Comparison of ENCODE assay signal across 29 mouse cellular contexts in the genomic region with DNA sequence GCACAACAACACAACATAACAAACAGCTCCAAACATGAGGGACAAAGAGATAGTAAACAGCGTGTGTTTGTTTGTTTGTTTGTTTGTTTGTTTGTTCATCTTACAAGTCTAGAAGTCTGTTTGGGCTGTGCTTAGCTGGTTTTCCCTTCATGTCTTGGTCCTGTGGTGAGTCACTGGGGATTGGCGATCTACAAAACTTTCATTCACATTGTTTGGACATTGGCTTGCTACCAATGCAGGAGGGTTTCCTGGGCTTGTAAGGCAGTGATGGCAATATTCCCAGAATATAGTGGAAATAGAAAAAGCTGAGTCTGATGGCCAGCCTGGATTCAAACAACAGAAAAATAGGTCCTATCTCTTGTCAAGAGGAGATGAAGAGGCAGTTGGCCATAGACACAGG.
DNase-seq lines count a peak whose midpoint lies in the region; ATAC-seq and TF ChIP-seq lines count a peak whose summit lies in the region.
"Had no signal": no experiment of that assay in that cellular context is flagged by ENCODE, and none has a peak within 500 bp of the region (broad histone marks: within the 10 kb centered on the region; RNA-seq: fewer than 3 reads in every experiment).

No protein-coding gene starts in this region.

- ATAC-seq in kidney, embryonic 15.5 days (replicated peaks; ENCODE audit: low FRiP score), result no peak
- ATAC-seq: activated CD4-positive, CD25-positive, alpha-beta regulatory T cell, adult 4 months; CD4-positive, CD25-positive, alpha-beta regulatory T cell, adult 4 months; midbrain, embryonic 16.5 days had no signal

- no peak overlapping the region for H3K4me3 ChIP-seq in kidney, embryonic 15.5 days (replicated peaks)
- H3K4me3 ChIP-seq in kidney, adult 2 months (ENCODE audit: insufficient read depth, low read depth, low read length), result no peak overlapping the region
- H3K4me3 ChIP-seq: embryonic facial prominence, embryonic 12.5 days; heart, adult 2 months; heart, embryonic 13.5 days; hindbrain, embryonic 15.5 days; limb, embryonic 10.5 days; limb, embryonic 15.5 days; liver, embryonic 13.5 days; myocyte; neural tube, embryonic 12.5 days had no signal

- H3K9ac ChIP-seq in kidney, embryonic 15.5 days, result no peak overlapping the region
- H3K9ac ChIP-seq: embryonic facial prominence, embryonic 12.5 days; heart, embryonic 13.5 days; hindbrain, embryonic 15.5 days; limb, embryonic 15.5 days; liver, embryonic 13.5 days; neural tube, embryonic 12.5 days had no signal

- no peaks in the 10 kb centered on the region for H3K36me3 ChIP-seq in kidney, embryonic 15.5 days
- H3K36me3 ChIP-seq in kidney, adult 2 months (ENCODE audit: control insufficient read depth, insufficient read depth, low read length), result no peaks in the 10 kb centered on the region
- H3K36me3 ChIP-seq: embryonic facial prominence, embryonic 12.5 days; heart, embryonic 13.5 days; hindbrain, embryonic 15.5 days; limb, embryonic 10.5 days; limb, embryonic 15.5 days; liver, embryonic 13.5 days; neural tube, embryonic 12.5 days had no signal

- no peak for TF ChIP-seq CTCF in kidney, adult 2 months (conservative IDR thresholded peaks at IDR 0.05; ENCODE audit: insufficient read depth, insufficient read length, low read depth, low read length)

- H3K27me3 ChIP-seq in kidney, embryonic 15.5 days, result no peaks in the 10 kb centered on the region
- H3K27me3 ChIP-seq in kidney, adult 2 months (replicated peaks; ENCODE audit: control insufficient read depth, insufficient read depth, low read length), result no peaks in the 10 kb centered on the region
- H3K27me3 ChIP-seq: embryonic facial prominence, embryonic 12.5 days; heart, embryonic 13.5 days; hindbrain, embryonic 15.5 days; limb, embryonic 15.5 days; liver, embryonic 13.5 days; neural tube, embryonic 12.5 days had no signal

- 74% methylated on average over 2 of the region's 2 CpGs for WGBS in kidney, embryonic 15.5 days
- 81% methylated on average over 2 of the region's 2 CpGs for WGBS in kidney, adult 2 months

- no peak for TF ChIP-seq POLR2A in kidney, adult 2 months (IDR thresholded peaks at IDR 0.05; ENCODE audit: low read depth, low read length)

- H3K4me1 ChIP-seq in kidney, embryonic 15.5 days, result peaks cover 6% of the 10 kb centered on the region; the same call in 1 of the 2 replicates
- no peaks in the 10 kb centered on the region for H3K4me1 ChIP-seq in kidney, adult 2 months (ENCODE audit: control insufficient read depth, insufficient read depth, low read length)
- H3K4me1 ChIP-seq: embryonic facial prominence, embryonic 12.5 days; heart, embryonic 13.5 days; hindbrain, embryonic 15.5 days; limb, embryonic 10.5 days; limb, embryonic 15.5 days; liver, embryonic 13.5 days; neural tube, embryonic 12.5 days had no signal

- no peak overlapping the region for H3K4me2 ChIP-seq in kidney, embryonic 15.5 days
- H3K4me2 ChIP-seq: embryonic facial prominence, embryonic 12.5 days; heart, embryonic 13.5 days; hindbrain, embryonic 15.5 days; limb, embryonic 15.5 days; liver, embryonic 13.5 days; neural tube, embryonic 12.5 days had no signal

- no peaks in the 10 kb centered on the region for H3K9me3 ChIP-seq in kidney, embryonic 15.5 days (replicated peaks)
- H3K9me3 ChIP-seq: embryonic facial prominence, embryonic 12.5 days; heart, embryonic 13.5 days; hindbrain, embryonic 15.5 days; limb, embryonic 10.5 days; limb, embryonic 15.5 days; liver, embryonic 13.5 days; neural tube, embryonic 12.5 days had no signal

- DNase-seq in cerebellum, postnatal 14 days, result peak; percentile 24 to 61
- DNase-seq in cerebellum, postnatal 36 days, result no peak
- no peak for DNase-seq in kidney, adult 2 months
- DNase-seq in 3T3-L1 (ENCODE audit: low read depth, low spot score) (peak; percentile 24), adipocyte (ENCODE audit: low spot score) (peak; percentile 10)
- DNase-seq in heart, adult 18-20 months, result no peak
- DNase-seq: adrenal gland, adult 8-10 months; cerebellum, adult 11-12 months; embryo, embryonic 11 days; gastrocnemius, postnatal 25 days; heart, adult 2 months; heart, postnatal 10 days; kidney, adult 18-20 months; kidney, postnatal 14 days; layer of hippocampus, adult 9-11 months; liver, embryonic 13.5 days; lung, adult 18-20 months; lung, postnatal 14 days had no signal

- peak overlapping the region; percentile 48; the same call in 1 of the 2 replicates for H3K27ac ChIP-seq in kidney, embryonic 15.5 days
- H3K27ac ChIP-seq in kidney, adult 2 months (ENCODE audit: insufficient read depth, low read depth, low read length), result no peak overlapping the region
- H3K27ac ChIP-seq: embryonic facial prominence, embryonic 12.5 days; heart, adult 2 months; heart, embryonic 13.5 days; hindbrain, embryonic 15.5 days; limb, embryonic 10.5 days; limb, embryonic 15.5 days; liver, embryonic 13.5 days; neural tube, embryonic 12.5 days had no signal

Comparison
In these comparisons a context has a peak if more than half of its experiments do, and no peak if none do; other contexts are left out.
1. DNase-seq: peak in cerebellum, postnatal 14 days (2 of 2), 3T3-L1 (single experiment) and adipocyte (single experiment); none in cerebellum, postnatal 36 days (0 of 2), kidney, adult 2 months (single experiment) and heart, adult 18-20 months (0 of 2).